Mouse (Mus musculus) olfactory bulb, adult 2 months (tissue): ENCODE data around the gene Fancg.

ENCODE experiments used
- CTCF ChIP-seq: fragments of 200-500 bp; IDR thresholded peaks from 2 replicates; pipeline ENCODE4 v1.5.1; 2012; ENCODE audit warnings: low read depth, mild to moderate bottlenecking, low read length, moderate library complexity; ENCODE audit not compliant: insufficient read depth
- POLR2A ChIP-seq: fragments of 200-500 bp; IDR thresholded peaks from 2 replicates; pipeline ENCODE4 v1.6.1; 2012; ENCODE audit warnings: mild to moderate bottlenecking, low read depth, low read length, moderate library complexity; ENCODE audit not compliant: insufficient read depth

- peak; percentile 75 for TF ChIP-seq CTCF
- peak; percentile 62 for TF ChIP-seq POLR2A
Observed at GRCm38 (mm10) chr4:43025084-43025960, 15.0 kb upstream of the Fancg start, which contains the start of gene Pigo.
